Mouse (Mus musculus) mouse trophoblast stem cell (cell line): ENCODE results near the gene Adgrv1.

Experiments used
- in situ Hi-C, 2 experiments: fragments of 300-500 bp; cut with MseI, MboI; formaldehyde crosslinking; loops; 2 replicates in 1 of 2; 3 replicates in 1 of 2; pipeline ENCODE4 v1.15.1; 2025

Gene Adgrv1

DNA sequence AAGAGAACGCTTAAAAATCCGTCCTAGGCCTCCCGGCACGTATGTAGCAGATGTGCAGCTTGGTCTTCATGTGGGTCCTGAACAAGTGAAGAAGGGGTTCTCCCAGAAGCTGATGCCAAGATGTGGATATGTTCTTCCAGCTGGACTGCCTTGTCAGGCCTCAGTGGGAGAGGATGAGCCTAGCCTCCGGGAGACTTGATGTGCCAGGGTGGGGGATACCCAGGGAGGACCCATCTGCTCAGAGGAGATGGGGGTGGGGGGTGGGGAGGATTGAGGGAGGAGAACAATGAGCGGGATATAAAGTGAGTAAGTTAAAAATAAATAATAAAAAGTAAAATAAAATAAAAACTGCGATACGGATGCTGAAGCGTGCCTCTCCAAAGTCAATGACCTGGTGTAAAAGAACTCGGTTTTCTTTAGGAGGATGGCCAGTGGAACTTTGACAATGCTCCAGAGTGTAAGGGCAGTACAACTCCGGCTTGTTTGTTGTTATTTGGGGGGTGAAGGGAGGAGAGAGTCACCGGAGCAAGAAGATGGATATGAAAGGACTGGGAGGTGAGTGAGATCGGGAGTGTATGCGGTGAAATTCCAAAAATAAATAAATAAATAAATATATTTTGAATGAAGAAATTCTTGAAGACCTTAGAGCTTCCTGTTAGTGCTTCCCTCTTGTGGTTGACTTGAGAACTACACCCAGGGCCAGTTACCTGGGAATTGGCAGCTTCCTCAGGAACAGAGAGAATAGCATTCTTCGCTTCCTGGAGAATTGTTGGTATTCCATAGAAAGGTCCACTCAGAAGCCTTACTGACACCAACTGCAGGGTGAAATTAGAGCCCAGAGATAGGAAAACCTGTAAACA, 205.8 kb downstream of the Adgrv1 start:
- in situ Hi-C loops, result loop anchor here in 1 of 2 experiments (10.0 kb wide), 1 partner anchor 562 kb away; no protein-coding TSS in a partner anchor

DNA sequence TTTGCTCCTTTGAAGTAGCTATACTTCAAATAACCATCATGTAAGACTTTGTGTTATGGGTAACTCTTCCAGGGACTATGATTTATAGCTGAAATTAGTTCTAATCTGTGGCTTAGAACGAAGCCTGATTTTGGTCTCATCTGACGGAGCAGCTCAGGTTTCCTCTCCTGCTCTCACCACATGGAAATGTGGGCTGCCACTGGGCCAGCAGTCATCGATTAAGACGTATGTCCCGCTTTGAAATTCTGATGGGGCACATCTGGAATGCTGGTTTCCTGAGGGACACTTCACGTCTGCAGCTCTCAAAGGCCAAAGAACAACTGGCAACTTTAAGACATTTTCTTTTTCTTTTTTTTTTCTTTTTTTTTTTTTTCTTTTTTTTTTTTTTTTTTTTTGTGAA, 207.8 kb downstream of the Adgrv1 start:
- in situ Hi-C loops, result loop anchor here in 1 of 2 experiments (10.0 kb wide), 1 partner anchor 560 kb away; no protein-coding TSS in a partner anchor

DNA sequence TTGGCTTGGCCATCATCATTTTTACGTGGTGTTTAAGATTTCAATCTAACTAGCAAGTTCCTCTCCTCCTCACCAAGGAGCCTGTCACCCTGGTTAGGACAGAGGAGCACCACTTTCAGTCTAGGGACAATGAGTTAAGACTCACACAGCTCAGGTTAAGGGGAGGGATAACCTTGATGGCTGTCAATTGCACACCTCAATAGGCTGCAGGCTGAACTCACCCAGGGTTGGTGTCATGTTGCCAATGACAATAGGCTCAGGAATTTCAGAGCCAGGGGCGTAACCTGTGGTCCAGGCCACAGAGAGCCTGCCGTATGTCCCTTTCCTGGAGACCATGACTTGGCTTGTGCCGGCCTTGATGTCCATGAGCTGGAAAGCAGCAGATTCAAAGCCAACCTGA, 209.0 kb downstream of the Adgrv1 start:
- in situ Hi-C loops, result loop anchor here in 1 of 2 experiments (10.0 kb wide), 1 partner anchor 559 kb away; no protein-coding TSS in a partner anchor

DNA sequence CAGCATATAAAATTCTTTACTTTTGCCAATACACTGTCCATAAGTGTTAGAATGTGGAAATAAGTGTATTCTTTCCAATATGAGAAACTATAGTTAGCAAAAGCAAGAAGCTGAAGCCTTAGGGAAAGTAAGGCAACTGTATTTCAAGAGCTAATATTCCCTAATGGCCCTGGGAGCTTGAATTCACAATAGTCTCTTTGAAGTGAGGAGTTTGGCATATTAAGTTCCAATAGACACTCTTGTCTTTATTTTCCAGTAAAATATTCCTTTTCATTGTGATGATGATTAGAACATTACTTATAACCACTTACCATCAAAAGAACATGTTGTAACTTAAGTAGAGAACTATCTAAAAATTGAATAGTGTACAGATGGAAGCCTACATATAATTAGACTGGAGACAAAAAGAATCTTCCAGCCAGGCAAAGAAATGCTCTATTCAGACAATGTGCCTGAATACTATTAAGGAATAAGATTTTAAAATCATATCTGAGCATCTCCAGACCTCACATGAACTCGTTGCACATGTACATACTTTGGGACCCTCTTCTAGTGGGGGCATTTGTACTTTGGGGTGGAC, 225.0 kb downstream of the Adgrv1 start:
- in situ Hi-C loops, result no loop called here

- in situ Hi-C loops, result no loop called here
Measured at GRCm38 (mm10) chr13:81402826-81403225, 230.1 kb downstream of the Adgrv1 start.

DNA sequence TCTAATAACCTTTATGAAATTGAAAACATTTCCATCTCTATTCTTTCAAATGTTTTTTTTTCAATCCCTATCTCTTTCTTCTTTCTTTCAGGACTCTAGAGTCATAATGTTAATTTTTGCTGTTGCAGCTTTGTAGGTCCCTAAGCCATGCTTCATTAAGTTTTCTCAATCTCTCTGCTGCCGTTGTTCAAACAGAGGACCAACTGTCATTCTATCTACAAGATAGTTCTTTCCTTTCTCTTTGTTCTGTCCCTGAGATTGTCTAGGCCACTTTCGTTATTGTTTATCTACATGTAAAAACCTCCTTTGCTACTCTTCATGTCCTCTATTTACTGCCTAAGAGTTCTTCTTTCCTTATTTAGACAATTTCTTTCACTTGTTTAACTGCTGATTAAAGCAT, 230.8 kb downstream of the Adgrv1 start:
- in situ Hi-C loops, result no loop called here

- in situ Hi-C loops, result no loop called here
Measured at GRCm38 (mm10) chr13:81401742-81402141, 231.2 kb downstream of the Adgrv1 start.

GRCm38 (mm10) chr13:81385597-81386362, 247.2 kb downstream of the Adgrv1 start:
- in situ Hi-C loops, result no loop called here

- in situ Hi-C loops, result no loop called here
Measured at GRCm38 (mm10) chr13:81381835-81382234, 251.1 kb downstream of the Adgrv1 start.

DNA sequence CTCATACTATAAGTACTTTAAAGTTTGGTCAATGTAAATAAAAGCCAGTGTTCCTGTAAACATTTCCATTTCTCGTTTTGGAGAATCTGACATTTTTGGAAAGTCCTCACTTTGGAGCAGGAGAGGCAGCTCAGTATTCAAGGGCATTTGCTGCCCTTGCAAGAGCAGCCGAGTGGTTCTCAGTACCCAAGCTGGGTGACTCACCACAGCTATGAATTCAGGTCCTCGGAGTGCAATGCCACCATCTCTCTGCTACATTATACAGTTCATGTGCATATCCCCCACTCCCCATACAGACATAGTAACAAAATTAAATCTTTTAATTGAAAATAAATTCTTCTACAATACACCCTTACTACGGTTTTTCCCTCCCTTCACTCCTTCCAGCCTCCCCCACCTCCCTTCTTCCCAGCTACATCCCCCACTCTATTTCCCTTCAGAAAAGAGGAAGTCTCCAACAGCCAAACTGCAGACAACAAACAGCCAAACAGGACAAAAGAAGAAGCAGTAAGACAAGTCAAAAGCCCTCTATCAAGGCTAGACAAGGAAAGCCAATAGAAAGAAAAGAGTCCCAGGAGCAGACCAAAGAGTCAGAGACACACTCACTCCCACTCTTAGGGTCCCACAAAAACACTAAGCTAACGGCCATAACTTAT, 262.0 kb downstream of the Adgrv1 start:
- in situ Hi-C loops, result loop anchor here (5.0 to 25.0 kb wide), 2 partner anchors 499 to 509 kb away; no protein-coding TSS in a partner anchor

DNA sequence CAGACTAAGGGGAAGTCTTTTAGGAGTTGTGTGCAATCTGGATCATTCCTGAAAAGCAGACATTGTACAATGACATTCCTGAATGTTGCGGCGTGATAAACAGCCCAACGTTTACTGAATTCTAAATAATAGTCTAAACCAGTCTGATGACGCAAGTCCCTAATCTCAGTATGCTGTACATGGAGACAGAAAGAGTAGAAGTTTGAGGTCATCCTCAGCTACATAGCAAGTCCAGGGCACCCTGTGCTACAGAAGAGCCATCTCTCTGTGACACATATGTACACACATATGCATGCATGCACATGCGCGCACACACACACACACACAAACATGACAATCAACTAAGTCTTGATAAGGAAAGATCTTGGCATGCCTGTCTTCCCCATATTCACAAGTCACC, 262.8 kb downstream of the Adgrv1 start:
- in situ Hi-C loops, result loop anchor here (5.0 to 25.0 kb wide), 2 partner anchors 498 to 508 kb away; no protein-coding TSS in a partner anchor

DNA sequence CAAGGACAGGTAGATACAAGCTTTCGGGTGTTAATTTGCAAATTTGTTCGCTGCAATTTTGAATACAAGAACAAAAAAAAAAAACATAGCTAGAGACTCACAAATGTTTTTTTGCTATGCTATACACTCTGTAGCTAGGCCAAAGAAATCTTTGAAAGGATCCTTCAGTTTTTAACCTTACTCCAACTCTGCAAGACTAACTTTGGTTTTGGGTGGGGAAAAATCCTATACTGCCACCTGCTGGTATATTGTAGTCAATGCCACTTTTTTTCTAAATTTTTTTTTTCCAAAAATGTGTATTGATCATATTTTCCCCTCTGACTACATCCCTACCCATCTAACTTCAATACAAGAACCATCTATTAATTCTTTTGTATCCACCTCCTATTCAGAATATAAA, 263.4 kb downstream of the Adgrv1 start:
- in situ Hi-C loops, result loop anchor here in 1 of 2 experiments (25.0 kb wide), 1 partner anchor 507 kb away; no protein-coding TSS in a partner anchor

- in situ Hi-C loops, result loop anchor here in 1 of 2 experiments (25.0 kb wide), 1 partner anchor 507 kb away; no protein-coding TSS in a partner anchor
Measured at GRCm38 (mm10) chr13:81368987-81369386, 264.0 kb downstream of the Adgrv1 start.

- in situ Hi-C loops, result loop anchor here in 1 of 2 experiments (25.0 kb wide), 1 partner anchor 506 kb away; no protein-coding TSS in a partner anchor
Measured at GRCm38 (mm10) chr13:81367681-81368376, 265.1 kb downstream of the Adgrv1 start.

DNA sequence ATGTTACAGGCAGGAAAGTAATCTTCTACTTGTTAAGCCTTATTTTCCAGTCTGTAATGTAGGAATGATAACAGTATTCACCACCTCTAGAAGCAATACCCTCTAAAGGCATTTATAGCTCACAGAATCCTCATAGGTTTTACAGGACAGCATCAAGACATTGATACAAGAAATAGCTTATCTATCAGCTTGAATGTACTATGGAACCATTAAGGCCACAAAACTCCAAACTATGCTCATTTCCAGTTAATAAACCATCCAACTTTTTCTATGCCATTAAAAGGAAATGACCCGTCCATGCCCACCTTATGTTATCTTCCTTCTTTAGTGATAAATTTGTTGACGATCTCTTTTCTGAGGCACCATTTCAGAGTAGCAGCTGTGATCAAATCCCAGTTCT, 272.6 kb downstream of the Adgrv1 start:
- in situ Hi-C loops, result loop anchor here in 1 of 2 experiments (25.0 kb wide), 1 partner anchor 498 kb away; no protein-coding TSS in a partner anchor

- in situ Hi-C loops, result loop anchor here in 1 of 2 experiments (25.0 kb wide), 1 partner anchor 496 kb away; no protein-coding TSS in a partner anchor
Measured at GRCm38 (mm10) chr13:81358766-81359165, 274.2 kb downstream of the Adgrv1 start.

DNA sequence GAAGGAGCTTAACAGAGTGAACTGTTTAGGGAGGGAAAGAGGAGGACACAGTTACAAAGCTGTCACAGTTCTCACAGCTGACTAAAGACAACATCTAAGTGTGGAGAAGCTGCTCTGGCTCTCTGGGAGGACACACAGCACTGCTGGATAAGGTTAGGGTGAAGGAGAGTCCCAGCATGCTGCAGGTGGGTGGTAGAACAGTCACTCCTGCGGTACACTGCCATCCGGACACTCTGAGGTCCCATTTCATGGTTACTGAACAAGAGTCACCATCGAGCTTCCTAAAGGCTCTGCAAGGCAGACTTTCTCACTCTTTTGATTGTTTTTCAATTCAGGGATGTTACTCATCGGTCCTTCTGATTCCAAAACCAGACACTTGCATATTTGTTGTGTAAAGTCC, 274.6 kb downstream of the Adgrv1 start:
- in situ Hi-C loops, result loop anchor here in 1 of 2 experiments (25.0 kb wide), 1 partner anchor 496 kb away; no protein-coding TSS in a partner anchor

- in situ Hi-C loops, result loop anchor here in 1 of 2 experiments (25.0 kb wide), 1 partner anchor 495 kb away; no protein-coding TSS in a partner anchor
Measured at GRCm38 (mm10) chr13:81357215-81357614, 275.7 kb downstream of the Adgrv1 start.

GRCm38 (mm10) chr13:81354587-81354986, 278.4 kb downstream of the Adgrv1 start:
- in situ Hi-C loops, result loop anchor here in 1 of 2 experiments (25.0 kb wide), 1 partner anchor 492 kb away; no protein-coding TSS in a partner anchor

DNA sequence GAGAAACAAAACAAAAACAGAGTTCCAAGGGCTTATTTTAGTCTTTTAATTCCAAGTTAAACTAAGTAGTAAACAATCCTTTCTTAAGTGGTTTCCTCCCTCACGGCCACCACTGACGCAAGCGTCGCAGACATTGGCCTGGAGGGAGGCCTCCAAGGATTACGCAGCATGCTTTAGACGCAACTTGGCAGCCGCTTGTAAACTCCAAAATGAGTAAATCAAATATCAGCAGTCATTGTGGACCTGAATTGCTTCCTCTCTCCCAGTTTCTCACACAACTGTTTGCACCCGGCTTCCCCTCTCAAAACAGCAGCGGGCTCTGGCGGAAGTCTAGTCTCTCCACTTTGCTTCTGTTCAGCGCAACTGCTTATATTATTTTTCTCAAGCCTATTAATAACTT, 280.7 kb downstream of the Adgrv1 start:
- in situ Hi-C loops, result loop anchor here in 1 of 2 experiments (25.0 kb wide), 1 partner anchor 490 kb away; no protein-coding TSS in a partner anchor
